Mouse (Mus musculus) gastrocnemius, adult 8-10 months (tissue): ENCODE results near the gene Wdr60. TPM values are rescaled to one million over a fixed set of nuclear protein-coding genes. Genes with fewer than 3 reads are reported as not detected.

ENCODE experiments used
- DNase-seq, 2 experiments: peaks; one replicate each; pipeline ENCODE4 v3.0.0; 2022; ENCODE audit warnings: low spot score in 2 of 2
- total RNA-seq, 4 experiments: library from RNA; stranded (reverse); gene quantifications; 2 replicates each; pipeline ENCODE4 v1.2.4; 2022

Wdr60 gene
- total RNA-seq, 4 experiments from 2014 or later: 13.8 to 19.6 (median 14.2) TPM

- no peak for DNase-seq
These were observed 6.6 kb upstream of the Wdr60 start for GRCm38 (mm10) chr12:116269450-116269849.

GRCm38 (mm10) chr12:116265275-116265674 is 2.5 kb upstream of the Wdr60 start:
- DNase-seq: no peak

GRCm38 (mm10) chr12:116264756-116265155 is 1.9 kb upstream of the Wdr60 start:
- DNase-seq: no peak

GRCm38 (mm10) chr12:116258321-116258720 is 4.5 kb downstream of the Wdr60 start:
- DNase-seq: no peak

GRCm38 (mm10) chr12:116255636-116256035 is 7.2 kb downstream of the Wdr60 start:
- no peak for DNase-seq

- no peak for DNase-seq
These were observed 8.2 kb downstream of the Wdr60 start for GRCm38 (mm10) chr12:116254652-116255051.

GRCm38 (mm10) chr12:116244601-116245000 is 18.2 kb downstream of the Wdr60 start:
- no peak for DNase-seq

GRCm38 (mm10) chr12:116238803-116239202 is 24.0 kb downstream of the Wdr60 start:
- no peak for DNase-seq

GRCm38 (mm10) chr12:116238370-116238769 is 24.5 kb downstream of the Wdr60 start:
- no peak for DNase-seq

GRCm38 (mm10) chr12:116236658-116237057 is 26.2 kb downstream of the Wdr60 start:
- peak; percentile 12 to 23 for DNase-seq

GRCm38 (mm10) chr12:116235356-116235755 is 27.5 kb downstream of the Wdr60 start:
- DNase-seq: no peak

GRCm38 (mm10) chr12:116232061-116232460 is 30.8 kb downstream of the Wdr60 start:
- DNase-seq: no peak

- DNase-seq: peak; percentile 79 to 91
These were observed 31.2 kb downstream of the Wdr60 start for GRCm38 (mm10) chr12:116231612-116232011.

- DNase-seq: no peak
These were observed 33.4 kb downstream of the Wdr60 start for GRCm38 (mm10) chr12:116229451-116229850.

GRCm38 (mm10) chr12:116226289-116227057 is 36.3 kb downstream of the Wdr60 start:
- DNase-seq: no peak

- no peak for DNase-seq
These were observed 39.7 kb downstream of the Wdr60 start for GRCm38 (mm10) chr12:116223107-116223506.

- DNase-seq: no peak
These were observed 55.3 kb downstream of the Wdr60 start for GRCm38 (mm10) chr12:116207486-116207885.

GRCm38 (mm10) chr12:116205726-116206125 is 57.1 kb downstream of the Wdr60 start:
- DNase-seq: no peak

- DNase-seq: peak; percentile 15 to 28
These were observed 60.4 kb downstream of the Wdr60 start for GRCm38 (mm10) chr12:116202176-116202981.

GRCm38 (mm10) chr12:116198791-116199190 is 64.0 kb downstream of the Wdr60 start:
- no peak for DNase-seq

- DNase-seq: no peak
These were observed 66.6 kb downstream of the Wdr60 start for GRCm38 (mm10) chr12:116196221-116196620.

- no peak for DNase-seq
These were observed 68.2 kb downstream of the Wdr60 start for GRCm38 (mm10) chr12:116194641-116195040.
